Mouse (Mus musculus): Measurements from ENCODE around the gene Prkg1. TPM values are rescaled to one million over a fixed set of nuclear protein-coding genes. Genes with fewer than 3 reads are reported as not detected.

Prkg1 gene
- polyA plus RNA-seq, 1 experiment from 2014 or later = 13.7 TPM

DNA sequence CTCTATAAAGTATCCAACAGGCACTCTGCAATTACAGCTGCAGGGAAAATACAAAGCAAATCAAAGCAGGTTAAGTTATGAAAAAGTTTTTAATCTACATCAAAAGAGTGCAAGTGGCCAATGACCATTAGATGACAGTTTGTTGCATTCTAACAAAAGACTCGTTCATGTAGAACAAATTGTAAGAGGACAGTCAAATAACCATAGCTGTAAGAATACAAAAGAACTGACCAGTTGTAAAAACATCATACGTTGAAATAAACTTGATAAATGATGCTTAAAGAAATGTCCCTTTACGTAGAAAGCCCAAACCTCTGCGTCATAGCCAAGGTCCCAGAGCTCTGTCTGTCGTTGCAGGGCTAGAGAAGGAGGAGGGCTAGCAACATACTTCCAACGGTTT is 1200.3 kb downstream of the Prkg1 start:
- no peak overlapping the region for H3K4me3 ChIP-seq (ENCODE audit: low read depth, low read length)
- no peak overlapping the region for H3K4me2 ChIP-seq (ENCODE audit: low read depth, low read length)
- no peak overlapping the region for H3K9ac ChIP-seq (ENCODE audit: low read depth, low read length)
- no peak for DNase-seq (ENCODE audit: low spot score)
- no peaks in the 10 kb centered on the region for H3K27me3 ChIP-seq (replicated peaks; ENCODE audit: control insufficient read depth, insufficient read depth, low read length)
- H3K9me3 ChIP-seq (ENCODE audit: control insufficient read depth, low read length) = 0 out of 2 replicates have a peak, but pooled peaks cover 4% of the 10 kb centered on the region
- WGBS = 73% methylated on average over 6 of the region's 6 CpGs
- no peaks in the 10 kb centered on the region for H3K36me3 ChIP-seq (ENCODE audit: control insufficient read depth, insufficient read depth, low read length)
- ATAC-seq (ENCODE audit: low read depth) = no peak
- no peak overlapping the region for H3K27ac ChIP-seq (replicated peaks; ENCODE audit: low read depth, low read length)
- no peaks in the 10 kb centered on the region for H3K4me1 ChIP-seq (ENCODE audit: control insufficient read depth, insufficient read depth, low read length)

- DNase-seq (ENCODE audit: low spot score) (no peak), ATAC-seq (ENCODE audit: low read depth) (no peak)
- Histone ChIP-seq H3K36me3 (ENCODE audit: control insufficient read depth, insufficient read depth, low read length) (no peaks in the 10 kb centered on the region), H3K9me3 (ENCODE audit: control insufficient read depth, low read length) (0 out of 2 replicates have a peak, but pooled peaks cover 4% of the 10 kb centered on the region), H3K4me2 (ENCODE audit: low read depth, low read length) (no peak overlapping the region), H3K9ac (ENCODE audit: low read depth, low read length) (no peak overlapping the region), H3K4me1 (ENCODE audit: control insufficient read depth, insufficient read depth, low read length) (no peaks in the 10 kb centered on the region), H3K27me3 (replicated peaks; ENCODE audit: control insufficient read depth, insufficient read depth, low read length) (no peaks in the 10 kb centered on the region), H3K27ac (replicated peaks; ENCODE audit: low read depth, low read length) (no peak overlapping the region), H3K4me3 (ENCODE audit: low read depth, low read length) (no peak overlapping the region)
- 53% methylated on average over 3 of the region's 3 CpGs for WGBS
These were observed 1201.0 kb downstream of the Prkg1 start for GRCm38 (mm10) chr19:30563876-30564275.

GRCm38 (mm10) chr19:30558024-30558423 is 1206.8 kb downstream of the Prkg1 start:
- Histone ChIP-seq H3K9me3 (ENCODE audit: control insufficient read depth, low read length) (0 out of 2 replicates have a peak, but pooled peaks cover 4% of the 10 kb centered on the region), H3K4me3 (ENCODE audit: low read depth, low read length) (no peak overlapping the region), H3K36me3 (ENCODE audit: control insufficient read depth, insufficient read depth, low read length) (no peaks in the 10 kb centered on the region), H3K27me3 (replicated peaks; ENCODE audit: control insufficient read depth, insufficient read depth, low read length) (no peaks in the 10 kb centered on the region; the same call in 1 of the 2 replicates), H3K27ac (replicated peaks; ENCODE audit: low read depth, low read length) (no peak overlapping the region), H3K4me2 (ENCODE audit: low read depth, low read length) (no peak overlapping the region), H3K9ac (ENCODE audit: low read depth, low read length) (no peak overlapping the region), H3K4me1 (ENCODE audit: control insufficient read depth, insufficient read depth, low read length) (no peaks in the 10 kb centered on the region)
- ATAC-seq (ENCODE audit: low read depth) = no peak
- no peak for DNase-seq (ENCODE audit: low spot score)

GRCm38 (mm10) chr19:30554467-30554881 is 1210.4 kb downstream of the Prkg1 start:
- ATAC-seq (ENCODE audit: low read depth) = peak; percentile 57; the same call in 1 of the 2 replicates
- peak; percentile 76 for DNase-seq (ENCODE audit: low spot score)
- WGBS = 2% methylated on average over 12 of the region's 12 CpGs
- H3K4me2 ChIP-seq (ENCODE audit: low read depth, low read length) = peak overlapping the region; percentile 57
- peaks cover 19% of the 10 kb centered on the region for H3K27me3 ChIP-seq (replicated peaks; ENCODE audit: control insufficient read depth, insufficient read depth, low read length)
- no peaks in the 10 kb centered on the region for H3K36me3 ChIP-seq (ENCODE audit: control insufficient read depth, insufficient read depth, low read length)
- H3K4me3 ChIP-seq (ENCODE audit: low read depth, low read length) = peak overlapping the region; percentile 28
- H3K9ac ChIP-seq (ENCODE audit: low read depth, low read length) = peak overlapping the region; percentile 56
- H3K9me3 ChIP-seq (ENCODE audit: control insufficient read depth, low read length) = no peaks in the 10 kb centered on the region
- no peak overlapping the region for H3K27ac ChIP-seq (replicated peaks; ENCODE audit: low read depth, low read length)
- 0 out of 2 replicates have a peak, but pooled peaks cover 5% of the 10 kb centered on the region for H3K4me1 ChIP-seq (ENCODE audit: control insufficient read depth, insufficient read depth, low read length)

GRCm38 (mm10) chr19:30553740-30554139 is 1211.1 kb downstream of the Prkg1 start:
- peaks cover 26% of the 10 kb centered on the region for H3K27me3 ChIP-seq (replicated peaks; ENCODE audit: control insufficient read depth, insufficient read depth, low read length)

GRCm38 (mm10) chr19:30552260-30552659 is 1212.6 kb downstream of the Prkg1 start:
- Histone ChIP-seq H3K9ac (ENCODE audit: low read depth, low read length) (no peak overlapping the region), H3K27ac (replicated peaks; ENCODE audit: low read depth, low read length) (no peak overlapping the region), H3K4me3 (ENCODE audit: low read depth, low read length) (no peak overlapping the region), H3K4me1 (ENCODE audit: control insufficient read depth, insufficient read depth, low read length) (peaks cover 13% of the 10 kb centered on the region), H3K36me3 (ENCODE audit: control insufficient read depth, insufficient read depth, low read length) (no peaks in the 10 kb centered on the region), H3K27me3 (replicated peaks; ENCODE audit: control insufficient read depth, insufficient read depth, low read length) (peaks cover 40% of the 10 kb centered on the region), H3K4me2 (ENCODE audit: low read depth, low read length) (no peak overlapping the region), H3K9me3 (ENCODE audit: control insufficient read depth, low read length) (no peaks in the 10 kb centered on the region)
- no peak for ATAC-seq (ENCODE audit: low read depth)
- DNase-seq (ENCODE audit: low spot score) = no peak
- 55% methylated on average over 8 of the region's 8 CpGs for WGBS

More at GRCm38 (mm10) chr19:30553740-30554139, 1211.1 kb downstream of the Prkg1 start:
- no peak for ATAC-seq (ENCODE audit: low read depth)
- Histone ChIP-seq H3K4me2 (ENCODE audit: low read depth, low read length) (no peak overlapping the region), H3K27ac (replicated peaks; ENCODE audit: low read depth, low read length) (no peak overlapping the region), H3K4me1 (ENCODE audit: control insufficient read depth, insufficient read depth, low read length) (peaks cover 12% of the 10 kb centered on the region), H3K36me3 (ENCODE audit: control insufficient read depth, insufficient read depth, low read length) (no peaks in the 10 kb centered on the region), H3K9me3 (ENCODE audit: control insufficient read depth, low read length) (no peaks in the 10 kb centered on the region), H3K4me3 (ENCODE audit: low read depth, low read length) (no peak overlapping the region), H3K9ac (ENCODE audit: low read depth, low read length) (no peak overlapping the region)
- peak; percentile 29 for DNase-seq (ENCODE audit: low spot score)
- 14% methylated on average over 4 of the region's 4 CpGs for WGBS

- Histone ChIP-seq H3K4me3 (ENCODE audit: low read depth, low read length) (peak overlapping the region; percentile 47), H3K36me3 (ENCODE audit: control insufficient read depth, insufficient read depth, low read length) (no peaks in the 10 kb centered on the region), H3K4me1 (ENCODE audit: control insufficient read depth, insufficient read depth, low read length) (peaks cover 18% of the 10 kb centered on the region), H3K27ac (replicated peaks; ENCODE audit: low read depth, low read length) (no peak overlapping the region), H3K9ac (ENCODE audit: low read depth, low read length) (no peak overlapping the region), H3K27me3 (replicated peaks; ENCODE audit: control insufficient read depth, insufficient read depth, low read length) (peaks cover 49% of the 10 kb centered on the region), H3K9me3 (ENCODE audit: control insufficient read depth, low read length) (no peaks in the 10 kb centered on the region), H3K4me2 (ENCODE audit: low read depth, low read length) (peak overlapping the region; percentile 75)
- DNase-seq (ENCODE audit: low spot score) (no peak), ATAC-seq (ENCODE audit: low read depth) (no peak)
- WGBS = under 1% methylated on average over 17 of the region's 17 CpGs
These were observed 1214.8 kb downstream of the Prkg1 start for GRCm38 (mm10) chr19:30549854-30550647.

DNA sequence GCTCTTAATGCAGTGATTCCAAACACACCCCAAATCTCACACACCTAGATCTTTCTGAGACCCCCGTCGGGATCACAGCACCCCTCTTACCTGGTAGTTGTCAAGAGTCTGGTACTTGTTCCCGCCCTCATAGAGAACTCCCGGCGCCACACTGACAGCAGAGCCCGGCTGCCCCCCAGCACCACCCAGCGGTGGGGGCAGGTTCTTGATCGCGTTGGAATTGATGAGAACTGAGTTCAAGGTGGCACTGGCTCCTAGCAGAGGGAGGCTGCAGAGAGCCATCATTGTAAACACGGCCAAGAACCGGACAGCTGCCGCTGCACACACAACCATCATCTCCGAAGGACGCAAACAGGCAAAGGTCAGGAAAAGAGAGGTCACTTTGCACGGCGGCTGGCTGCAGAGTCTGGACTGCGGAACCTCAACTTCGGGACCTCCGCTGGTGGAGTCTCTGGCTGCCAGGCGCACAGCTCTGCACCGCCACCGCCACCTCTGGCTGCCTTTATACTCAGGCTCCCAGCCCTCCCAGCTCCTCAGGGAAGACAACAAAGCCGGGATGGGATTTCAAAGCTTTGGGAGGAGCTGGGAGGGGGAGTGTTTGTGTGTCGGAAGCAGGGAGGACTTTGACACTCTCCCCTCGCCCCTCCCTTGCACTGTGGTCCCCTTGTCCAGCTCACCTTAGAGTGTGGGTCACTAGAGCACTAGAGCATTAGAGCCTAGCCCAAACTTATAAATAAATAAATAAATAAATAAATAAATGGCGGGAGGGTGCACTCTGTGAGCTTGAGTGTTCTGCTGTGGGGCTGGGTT is 1215.6 kb downstream of the Prkg1 start, which contains the start of gene Dkk1:
TSS of gene Dkk1 (minus strand) at position 622 of the 810 bp plus-strand sequence.
- Histone ChIP-seq H3K36me3 (ENCODE audit: control insufficient read depth, insufficient read depth, low read length) (no peaks in the 10 kb centered on the region), H3K9me3 (ENCODE audit: control insufficient read depth, low read length) (no peaks in the 10 kb centered on the region), H3K4me2 (ENCODE audit: low read depth, low read length) (peak within 1 kb of the TSS; percentile 75), H3K27ac (replicated peaks; ENCODE audit: low read depth, low read length) (no peak within 1 kb of the TSS; the same call in 1 of the 2 replicates), H3K4me3 (ENCODE audit: low read depth, low read length) (peak within 1 kb of the TSS; percentile 47), H3K9ac (ENCODE audit: low read depth, low read length) (peak within 1 kb of the TSS; percentile 57), H3K4me1 (ENCODE audit: control insufficient read depth, insufficient read depth, low read length) (peaks cover 18% of the 10 kb centered on the region), H3K27me3 (replicated peaks; ENCODE audit: control insufficient read depth, insufficient read depth, low read length) (peaks cover 49% of the 10 kb centered on the region)
- peak; percentile 80 for DNase-seq (ENCODE audit: low spot score)
- ATAC-seq (ENCODE audit: low read depth) = peak; percentile 86
- WGBS = under 1% methylated on average over 26 of the region's 26 CpGs

Measured in embryonic facial prominence, embryonic 14.5 days (tissue).